Mouse (Mus musculus) olfactory bulb, adult 2 months (tissue): ENCODE results near the gene Fem1a.

Source experiments
- CTCF ChIP-seq: fragments of 200-500 bp; IDR thresholded peaks from 2 replicates; pipeline ENCODE4 v1.5.1; 2012; ENCODE audit warnings: low read depth, mild to moderate bottlenecking, low read length, moderate library complexity; ENCODE audit not compliant: insufficient read depth
- POLR2A ChIP-seq: fragments of 200-500 bp; IDR thresholded peaks from 2 replicates; pipeline ENCODE4 v1.6.1; 2012; ENCODE audit warnings: mild to moderate bottlenecking, low read depth, low read length, moderate library complexity; ENCODE audit not compliant: insufficient read depth

GRCm38 (mm10) chr17:56266271-56266670, 9.7 kb downstream of the Fem1a start:
- TF ChIP-seq CTCF (no peak), POLR2A (no peak)
